Mouse (Mus musculus): Measurements from ENCODE around the gene Npas3. TPM values are rescaled to one million over a fixed set of nuclear protein-coding genes. Genes with fewer than 3 reads are reported as not detected.
"Not testable (repeated sequence)": the region's sequence is repeated elsewhere in the genome, so short reads cannot be mapped to it uniquely, and the experiment has no call there.

Npas3 gene
- polyA plus RNA-seq, 1 experiment from 2014 or later: 1.8 TPM

DNA sequence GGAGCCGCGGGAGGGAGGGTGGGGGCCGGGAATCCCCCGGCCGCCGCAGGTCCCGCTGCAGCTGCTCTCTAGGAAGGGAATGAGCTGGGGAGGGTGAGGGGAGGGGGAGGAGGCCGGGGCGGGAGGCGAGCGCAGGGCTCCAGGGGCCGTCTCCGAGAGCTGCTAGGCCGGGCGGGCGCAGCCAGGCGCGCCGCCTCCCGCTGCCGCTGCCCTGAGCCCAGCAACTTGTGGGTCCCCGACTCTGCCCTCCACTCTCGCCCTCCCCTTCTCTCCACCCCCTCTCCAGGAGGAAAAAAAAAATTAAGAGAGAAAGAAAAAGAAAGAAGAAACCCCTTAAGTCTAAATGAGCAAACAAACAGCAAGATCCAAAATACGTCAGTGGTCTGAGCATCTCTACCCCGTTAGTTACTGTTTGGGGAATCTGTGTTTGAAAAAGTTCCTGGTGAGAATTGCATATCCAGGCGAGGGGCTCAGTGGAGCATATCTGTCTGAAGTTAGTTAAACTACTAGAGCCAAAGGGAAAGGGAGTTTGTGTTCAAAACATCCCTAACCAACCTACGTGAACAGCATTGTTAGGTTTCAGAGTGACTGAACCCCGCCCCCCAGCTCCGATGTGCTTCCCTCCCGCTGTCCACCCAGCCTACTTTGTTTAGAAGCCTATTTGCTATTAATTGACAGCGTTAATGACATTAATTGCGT, 5.1 kb downstream of the Npas3 start:
- peaks cover 53% of the 10 kb centered on the region for H3K27me3 ChIP-seq (ENCODE audit: insufficient read depth, poor library complexity, severe bottlenecking)
- peak overlapping the region; percentile 94 for H3K27ac ChIP-seq
- WGBS: under 1% methylated on average over 16 of the region's 32 CpGs
- H3K4me1 ChIP-seq: peaks cover 16% of the 10 kb centered on the region
- no peaks in the 10 kb centered on the region for H3K9me3 ChIP-seq
- DNase-seq (ENCODE audit: low spot score): peak; percentile 76
- H3K4me3 ChIP-seq: peak overlapping the region; percentile 78
- no peaks in the 10 kb centered on the region for H3K36me3 ChIP-seq

DNA sequence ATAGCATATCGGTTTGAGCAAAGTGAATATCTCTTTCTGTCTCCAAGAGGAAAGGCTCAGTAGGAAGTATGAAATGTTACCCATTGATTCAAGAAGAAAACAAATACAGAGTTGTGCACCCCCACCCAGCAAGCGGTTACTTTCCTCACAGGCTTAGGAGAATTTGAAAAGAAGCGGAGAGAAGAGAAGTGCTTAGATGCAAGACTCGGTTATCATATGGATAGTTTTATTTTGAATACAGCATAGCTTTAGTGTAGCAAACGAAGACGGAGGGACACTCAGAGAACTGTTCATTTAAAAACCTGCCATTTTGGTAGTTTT, 5.6 kb downstream of the Npas3 start:
- 5% methylated on average over 6 of the region's 6 CpGs for WGBS
- Histone ChIP-seq H3K36me3 (no peaks in the 10 kb centered on the region), H3K27ac (no peak overlapping the region), H3K27me3 (ENCODE audit: insufficient read depth, poor library complexity, severe bottlenecking) (peaks cover 48% of the 10 kb centered on the region), H3K9me3 (no peaks in the 10 kb centered on the region), H3K4me3 (peak overlapping the region; percentile 78), H3K4me1 (peaks cover 12% of the 10 kb centered on the region)
- no peak for DNase-seq (ENCODE audit: low spot score)

DNA sequence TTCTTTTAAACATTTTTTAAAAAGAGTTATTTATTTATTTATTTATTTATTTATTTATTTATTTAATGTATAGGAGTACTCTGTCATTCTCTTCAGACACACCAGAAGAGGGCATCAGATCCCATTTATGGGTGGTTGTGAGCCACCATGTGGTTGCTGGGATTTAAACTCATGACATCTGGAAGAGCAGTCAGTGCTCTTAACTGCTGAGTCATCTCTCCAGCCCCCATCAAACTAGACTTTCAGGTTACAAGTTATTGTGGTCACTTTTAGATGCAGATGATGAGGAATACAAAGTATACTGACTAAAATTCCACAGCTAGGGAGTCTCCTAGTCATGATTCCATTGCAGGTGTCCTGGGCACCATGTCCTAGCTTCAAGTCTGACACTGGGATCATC, 26.0 kb downstream of the Npas3 start:
- not testable (repeated sequence) for H3K4me3 ChIP-seq, H3K9me3 ChIP-seq

DNA sequence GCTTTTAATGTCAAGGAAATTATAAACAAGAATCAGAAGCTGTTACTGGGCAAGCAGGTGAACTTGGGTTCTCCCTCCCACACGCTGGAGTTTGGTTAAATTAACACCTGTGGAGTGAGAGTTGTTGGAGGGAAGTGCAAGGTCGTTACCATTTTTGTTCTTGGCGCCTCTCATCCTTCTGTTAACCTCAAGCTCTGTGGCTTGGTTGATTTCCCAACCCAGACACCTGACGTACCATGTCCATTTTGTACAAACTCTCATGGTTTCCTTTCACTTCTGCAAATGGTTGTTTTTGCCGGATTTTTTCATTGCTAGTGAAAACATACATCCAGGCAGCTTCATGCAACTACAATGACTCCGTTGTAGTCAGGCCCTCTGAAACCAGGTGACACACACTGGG, 28.9 kb downstream of the Npas3 start:
- 75% methylated on average over 6 of the region's 6 CpGs for WGBS
- Histone ChIP-seq H3K36me3 (no peaks in the 10 kb centered on the region), H3K4me3 (no peak overlapping the region), H3K4me1 (no peaks in the 10 kb centered on the region), H3K9me3 (no peaks in the 10 kb centered on the region), H3K27ac (no peak overlapping the region), H3K27me3 (ENCODE audit: insufficient read depth, poor library complexity, severe bottlenecking) (no peaks in the 10 kb centered on the region)
- no peak for DNase-seq (ENCODE audit: low spot score)

More for the DNA sequence above, 26.0 kb downstream of the Npas3 start:
- not testable (repeated sequence) for H3K4me1 ChIP-seq; H3K36me3 ChIP-seq; DNase-seq (ENCODE audit: low spot score); H3K27me3 ChIP-seq (ENCODE audit: insufficient read depth, poor library complexity, severe bottlenecking); H3K27ac ChIP-seq

DNA sequence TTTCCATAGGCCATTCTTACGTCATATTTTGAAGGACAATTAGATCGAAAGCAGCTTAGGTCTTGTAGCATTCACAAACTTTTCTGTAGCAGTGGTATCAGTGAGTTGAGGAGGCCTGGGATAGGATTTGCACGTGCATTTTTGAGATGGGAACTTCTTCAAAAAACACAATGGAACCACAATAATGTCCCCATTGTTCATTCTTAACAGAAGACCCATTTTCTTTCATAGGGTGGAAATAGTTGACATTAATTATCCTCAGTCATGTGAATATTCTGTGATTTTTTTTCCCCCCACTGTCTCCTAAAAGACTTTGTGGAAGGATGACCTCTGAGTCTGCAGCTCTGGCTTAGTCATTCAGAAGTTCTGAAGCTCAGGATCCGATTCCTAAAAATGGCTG, 41.9 kb downstream of the Npas3 start:
- no peaks in the 10 kb centered on the region for H3K27me3 ChIP-seq (ENCODE audit: insufficient read depth, poor library complexity, severe bottlenecking)
- 81% methylated on average over 4 of the region's 4 CpGs for WGBS
- H3K9me3 ChIP-seq: no peaks in the 10 kb centered on the region
- DNase-seq (ENCODE audit: low spot score): no peak
- H3K27ac ChIP-seq: no peak overlapping the region
- no peaks in the 10 kb centered on the region for H3K36me3 ChIP-seq
- H3K4me3 ChIP-seq: no peak overlapping the region
- H3K4me1 ChIP-seq: no peaks in the 10 kb centered on the region

DNA sequence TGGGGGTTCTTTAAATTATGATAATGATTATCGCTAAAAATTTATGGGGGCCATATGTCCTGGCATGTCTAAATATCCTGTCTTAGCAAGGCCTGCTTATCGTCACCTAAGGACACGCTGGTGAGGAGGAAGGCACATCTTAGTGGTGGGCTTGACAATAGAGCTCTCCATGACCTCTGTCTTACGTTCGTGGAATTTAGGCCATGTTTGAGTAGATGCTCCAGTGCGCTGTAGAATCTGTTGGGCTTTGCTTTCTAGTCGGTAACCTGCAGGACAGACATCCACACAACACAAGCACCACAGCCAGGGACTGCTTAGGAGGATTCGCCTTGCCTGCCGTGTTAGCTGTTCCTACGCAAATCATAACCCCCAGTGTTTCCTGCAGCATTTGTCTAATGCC, 42.4 kb downstream of the Npas3 start:
- WGBS: 88% methylated on average over 10 of the region's 10 CpGs
- peak; percentile 61 for DNase-seq (ENCODE audit: low spot score)
- no peak overlapping the region for H3K4me3 ChIP-seq

DNA sequence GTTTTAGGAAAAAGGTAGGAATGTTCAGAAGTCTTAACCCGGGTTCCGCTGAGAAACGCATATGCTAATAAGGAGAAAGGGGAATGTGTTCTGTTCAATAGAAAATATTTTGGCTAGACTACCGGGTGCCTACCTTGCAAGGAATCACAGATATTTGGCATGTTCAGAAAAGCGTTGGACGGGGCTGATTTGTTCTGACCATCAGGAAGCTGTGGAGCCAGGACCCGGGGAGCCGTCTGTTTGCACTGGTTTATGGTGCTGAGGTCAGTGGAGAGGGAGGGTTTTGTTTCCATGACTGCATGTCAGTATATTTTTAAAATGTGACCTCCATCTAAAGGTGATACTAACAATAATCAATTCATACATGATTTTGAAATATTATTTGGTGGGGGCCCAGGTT, 43.5 kb downstream of the Npas3 start:
- no peaks in the 10 kb centered on the region for H3K27me3 ChIP-seq (ENCODE audit: insufficient read depth, poor library complexity, severe bottlenecking)
- H3K27ac ChIP-seq: no peak overlapping the region
- peak; percentile 71 for DNase-seq (ENCODE audit: low spot score)
- peaks cover 5% of the 10 kb centered on the region for H3K4me1 ChIP-seq
- H3K4me3 ChIP-seq: no peak overlapping the region
- 71% methylated on average over 8 of the region's 8 CpGs for WGBS
- no peaks in the 10 kb centered on the region for H3K9me3 ChIP-seq
- no peaks in the 10 kb centered on the region for H3K36me3 ChIP-seq

More for the DNA sequence above, 42.4 kb downstream of the Npas3 start:
- H3K27ac ChIP-seq: no peak overlapping the region
- H3K27me3 ChIP-seq (ENCODE audit: insufficient read depth, poor library complexity, severe bottlenecking): no peaks in the 10 kb centered on the region
- H3K36me3 ChIP-seq: no peaks in the 10 kb centered on the region
- H3K9me3 ChIP-seq: no peaks in the 10 kb centered on the region
- H3K4me1 ChIP-seq: peaks cover 3% of the 10 kb centered on the region

DNA sequence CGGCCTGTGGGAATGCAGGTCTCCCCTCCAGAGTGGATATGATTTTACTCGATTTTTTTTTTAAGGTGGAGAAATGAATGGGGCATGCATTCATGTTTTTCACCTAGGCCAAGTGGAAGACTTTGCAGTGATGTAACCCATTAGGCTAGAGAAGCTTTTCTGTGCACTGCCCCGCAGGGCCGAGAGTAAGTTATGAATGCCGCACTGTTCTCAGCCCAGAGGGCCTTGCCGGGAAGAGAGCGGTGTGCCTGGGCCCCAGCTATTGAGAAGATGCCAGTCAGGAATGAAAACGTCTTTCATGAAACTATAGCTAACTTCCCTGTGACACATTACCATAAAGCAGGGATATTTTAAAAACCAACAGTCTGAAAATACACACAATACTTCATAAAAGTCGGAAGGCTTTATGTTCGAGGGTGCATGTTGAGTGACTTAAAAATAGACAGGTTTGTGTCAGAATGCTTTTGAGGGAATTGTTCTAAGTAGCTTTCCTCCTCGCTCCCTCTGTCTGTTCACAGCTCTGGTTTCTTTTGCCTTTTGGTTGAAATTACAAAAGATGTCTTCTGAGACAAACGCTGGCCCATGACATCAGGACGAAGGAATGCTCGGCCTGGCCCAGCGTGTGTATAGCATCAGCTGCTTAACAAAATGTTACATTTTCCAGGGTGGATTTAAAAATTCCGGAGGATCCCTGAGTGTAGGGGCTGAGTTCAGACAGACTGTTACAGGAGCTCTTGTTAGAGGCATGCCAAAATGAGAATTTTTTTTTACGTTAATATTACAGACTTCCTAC, 44.2 kb downstream of the Npas3 start:
- Histone ChIP-seq H3K27ac (peak overlapping the region; percentile 11; the same call in 1 of the 2 replicates), H3K4me3 (no peak overlapping the region), H3K4me1 (peaks cover 5% of the 10 kb centered on the region), H3K27me3 (ENCODE audit: insufficient read depth, poor library complexity, severe bottlenecking) (no peaks in the 10 kb centered on the region), H3K9me3 (no peaks in the 10 kb centered on the region), H3K36me3 (no peaks in the 10 kb centered on the region)
- DNase-seq (ENCODE audit: low spot score): peak; percentile 75
- 62% methylated on average over 17 of the region's 17 CpGs for WGBS

DNA sequence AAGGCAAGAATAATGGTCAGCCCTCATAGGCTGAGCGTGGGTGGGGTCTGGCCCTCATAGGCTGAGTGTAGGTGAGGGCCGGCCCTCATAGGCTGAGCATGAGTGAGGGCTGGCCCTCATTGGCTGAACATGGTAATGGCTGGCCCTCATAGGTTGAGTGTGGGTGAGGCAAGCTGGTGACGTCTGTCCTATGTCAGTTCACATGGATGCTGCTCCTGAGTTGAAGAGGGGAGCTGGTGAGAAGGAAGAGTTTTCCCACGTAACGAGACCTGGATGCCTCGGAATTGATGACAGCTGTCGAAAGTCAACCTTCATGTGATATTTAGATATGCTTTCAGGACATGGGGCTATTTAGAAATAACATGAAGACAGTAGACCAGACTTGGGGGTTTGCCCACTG, 45.5 kb downstream of the Npas3 start:
- Histone ChIP-seq H3K36me3 (no peaks in the 10 kb centered on the region), H3K4me3 (no peak overlapping the region), H3K4me1 (peaks cover 5% of the 10 kb centered on the region), H3K9me3 (no peaks in the 10 kb centered on the region), H3K27me3 (ENCODE audit: insufficient read depth, poor library complexity, severe bottlenecking) (peaks cover 10% of the 10 kb centered on the region; the same call in 1 of the 2 replicates), H3K27ac (no peak overlapping the region)
- peak; percentile 63 for DNase-seq (ENCODE audit: low spot score)
- WGBS: 87% methylated on average over 7 of the region's 7 CpGs

DNA sequence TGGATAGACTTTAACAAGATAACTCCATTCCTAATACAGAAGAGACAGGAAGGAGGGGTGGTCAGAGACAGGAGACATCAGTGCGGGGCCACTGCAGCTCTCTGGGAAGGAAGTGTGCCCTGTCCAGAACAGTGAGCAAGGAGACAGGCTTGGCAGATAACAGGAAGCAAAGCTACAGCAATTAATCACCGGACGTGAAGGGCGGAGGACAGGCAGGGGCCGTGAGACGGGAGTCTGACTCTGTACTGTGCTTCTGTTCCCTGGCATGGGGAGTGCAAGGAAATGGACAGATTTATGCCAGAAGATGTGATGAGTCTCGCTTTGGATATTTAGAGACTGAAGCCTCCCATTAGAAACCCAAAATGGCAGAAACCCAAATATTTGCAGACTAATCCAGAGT, 47.3 kb downstream of the Npas3 start:
- Histone ChIP-seq H3K9me3 (no peaks in the 10 kb centered on the region), H3K36me3 (no peaks in the 10 kb centered on the region), H3K4me3 (no peak overlapping the region), H3K27me3 (ENCODE audit: insufficient read depth, poor library complexity, severe bottlenecking) (peaks cover 11% of the 10 kb centered on the region; the same call in 1 of the 2 replicates), H3K27ac (no peak overlapping the region), H3K4me1 (peaks cover 14% of the 10 kb centered on the region)
- peak; percentile 73 for DNase-seq (ENCODE audit: low spot score)
- WGBS: 36% methylated on average over 7 of the region's 7 CpGs

DNA sequence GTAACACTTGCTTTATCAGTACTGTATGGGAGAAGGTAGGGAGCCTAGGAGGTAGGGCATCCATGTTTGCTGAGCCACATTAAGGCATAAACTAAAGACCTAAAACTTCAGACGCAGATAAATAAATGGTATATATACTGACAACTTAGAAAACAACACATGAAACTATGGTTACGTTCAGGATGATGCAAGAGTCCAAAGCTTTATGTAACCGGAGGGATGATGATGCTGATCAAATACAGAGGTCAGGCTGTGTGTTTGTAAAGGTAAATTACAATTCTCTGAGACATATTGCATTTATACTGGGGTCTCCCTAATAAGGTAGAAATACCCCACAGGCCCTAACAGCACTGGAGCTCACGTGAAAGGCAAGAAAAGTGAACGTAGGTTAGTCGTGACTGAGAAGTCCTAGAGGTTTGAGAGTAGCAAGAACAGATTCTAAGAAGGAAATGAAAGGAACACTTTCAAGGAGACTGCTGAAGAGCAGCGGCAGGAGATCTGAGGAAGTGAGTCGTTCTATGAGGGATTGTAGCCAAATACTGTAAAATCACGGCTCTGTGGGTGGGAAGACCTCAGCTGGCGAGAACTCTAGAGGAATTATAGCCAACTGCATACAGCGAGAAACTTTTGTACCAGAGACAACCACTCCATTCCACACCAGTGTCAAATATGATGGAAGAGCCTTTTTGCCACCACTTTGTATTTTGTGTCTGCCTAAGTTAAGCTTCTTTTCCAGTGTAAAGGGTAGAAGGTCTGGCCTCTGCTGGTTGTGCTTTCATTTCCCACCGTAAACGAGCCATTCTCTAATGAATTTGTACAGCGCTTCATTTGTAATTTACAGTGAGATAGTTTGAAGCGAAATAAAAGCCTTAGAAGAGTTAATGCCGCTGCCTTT, 49.7 kb downstream of the Npas3 start:
- Histone ChIP-seq H3K36me3 (no peaks in the 10 kb centered on the region), H3K4me1 (peaks cover 14% of the 10 kb centered on the region), H3K27me3 (ENCODE audit: insufficient read depth, poor library complexity, severe bottlenecking) (peaks cover 13% of the 10 kb centered on the region; the same call in 1 of the 2 replicates), H3K9me3 (no peaks in the 10 kb centered on the region), H3K4me3 (no peak overlapping the region), H3K27ac (no peak overlapping the region)
- DNase-seq (ENCODE audit: low spot score): peak; percentile 22
- WGBS: 75% methylated on average over 16 of the region's 16 CpGs

DNA sequence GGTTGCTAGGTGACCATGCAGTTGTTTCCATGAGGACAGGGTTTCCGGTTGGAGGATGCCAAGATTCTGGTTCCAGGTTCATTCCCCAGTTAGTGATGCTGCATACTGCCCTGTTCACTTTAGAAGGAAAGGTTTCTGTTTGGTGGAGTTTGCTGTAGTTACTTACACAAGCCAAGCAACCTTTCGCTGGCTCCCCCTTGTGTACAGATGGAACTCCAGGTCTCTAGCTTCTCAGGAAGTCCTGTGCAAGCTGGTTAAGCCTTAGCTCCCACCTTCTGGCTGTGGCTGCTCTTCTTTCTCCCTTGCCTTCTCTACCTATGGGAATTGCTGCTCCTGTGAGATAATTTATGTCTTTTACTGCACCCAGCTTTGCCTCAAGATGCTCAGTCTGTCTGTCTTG, 52.5 kb downstream of the Npas3 start:
- H3K27ac ChIP-seq: no peak overlapping the region
- peaks cover 14% of the 10 kb centered on the region; the same call in 1 of the 2 replicates for H3K27me3 ChIP-seq (ENCODE audit: insufficient read depth, poor library complexity, severe bottlenecking)
- H3K9me3 ChIP-seq: no peaks in the 10 kb centered on the region
- H3K4me3 ChIP-seq: no peak overlapping the region
- H3K4me1 ChIP-seq: peaks cover 10% of the 10 kb centered on the region
- DNase-seq (ENCODE audit: low spot score): peak; percentile 75
- WGBS: 50% methylated on average over 2 of the region's 2 CpGs
- no peaks in the 10 kb centered on the region for H3K36me3 ChIP-seq

DNA sequence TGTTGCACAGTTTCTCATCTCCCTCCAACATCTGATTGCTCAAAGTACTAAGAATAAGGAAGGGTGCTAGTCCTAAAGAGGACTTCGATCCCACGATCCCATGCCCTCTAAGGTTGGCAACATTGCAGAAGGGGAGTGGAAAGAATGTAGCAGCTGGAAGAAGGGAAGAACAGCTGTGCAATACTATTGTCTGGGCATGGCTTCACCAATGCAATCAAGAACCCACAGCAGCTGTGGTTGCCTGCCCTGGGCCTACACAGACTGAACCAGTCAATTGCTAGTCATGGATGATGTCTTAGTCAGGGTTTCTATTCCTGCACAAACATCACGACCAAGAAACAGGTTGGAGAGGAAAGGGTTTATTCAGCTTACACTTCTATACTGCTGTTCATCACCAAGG, 53.7 kb downstream of the Npas3 start:
- H3K27ac ChIP-seq: no peak overlapping the region

More for the DNA sequence above, 53.7 kb downstream of the Npas3 start:
- no peak overlapping the region for H3K4me3 ChIP-seq
- H3K4me1 ChIP-seq: peaks cover 16% of the 10 kb centered on the region
- DNase-seq (ENCODE audit: low spot score): peak; percentile 30
- H3K9me3 ChIP-seq: no peaks in the 10 kb centered on the region
- H3K27me3 ChIP-seq (ENCODE audit: insufficient read depth, poor library complexity, severe bottlenecking): peaks cover 14% of the 10 kb centered on the region; the same call in 1 of the 2 replicates
- no peaks in the 10 kb centered on the region for H3K36me3 ChIP-seq
- WGBS: 88% methylated on average over 3 of the region's 3 CpGs
